Mouse (Mus musculus) heart, adult 2 months (tissue): Measurements from ENCODE around the gene Il2ra.

ENCODE experiments used
- CTCF ChIP-seq: fragments of 200-600 bp; IDR thresholded peaks from 2 replicates; pipeline ENCODE4 v1.8.1; 2022; ENCODE audit warnings: antibody characterized with exemption, mild to moderate bottlenecking, moderate library complexity
- POLR2A ChIP-seq: fragments of 200-500 bp; IDR thresholded peaks from 2 replicates; pipeline ENCODE4 v1.6.1; 2011; ENCODE audit warnings: mild to moderate bottlenecking, low read depth, low read length, control low read depth; ENCODE audit not compliant: insufficient read depth

- TF ChIP-seq CTCF, result no peak
- TF ChIP-seq POLR2A, result no peak
Observed at GRCm38 (mm10) chr2:11686512-11686911, 43.9 kb downstream of the Il2ra start.
